ENCODE assay signal across 8 mouse cellular contexts in the genomic region with DNA sequence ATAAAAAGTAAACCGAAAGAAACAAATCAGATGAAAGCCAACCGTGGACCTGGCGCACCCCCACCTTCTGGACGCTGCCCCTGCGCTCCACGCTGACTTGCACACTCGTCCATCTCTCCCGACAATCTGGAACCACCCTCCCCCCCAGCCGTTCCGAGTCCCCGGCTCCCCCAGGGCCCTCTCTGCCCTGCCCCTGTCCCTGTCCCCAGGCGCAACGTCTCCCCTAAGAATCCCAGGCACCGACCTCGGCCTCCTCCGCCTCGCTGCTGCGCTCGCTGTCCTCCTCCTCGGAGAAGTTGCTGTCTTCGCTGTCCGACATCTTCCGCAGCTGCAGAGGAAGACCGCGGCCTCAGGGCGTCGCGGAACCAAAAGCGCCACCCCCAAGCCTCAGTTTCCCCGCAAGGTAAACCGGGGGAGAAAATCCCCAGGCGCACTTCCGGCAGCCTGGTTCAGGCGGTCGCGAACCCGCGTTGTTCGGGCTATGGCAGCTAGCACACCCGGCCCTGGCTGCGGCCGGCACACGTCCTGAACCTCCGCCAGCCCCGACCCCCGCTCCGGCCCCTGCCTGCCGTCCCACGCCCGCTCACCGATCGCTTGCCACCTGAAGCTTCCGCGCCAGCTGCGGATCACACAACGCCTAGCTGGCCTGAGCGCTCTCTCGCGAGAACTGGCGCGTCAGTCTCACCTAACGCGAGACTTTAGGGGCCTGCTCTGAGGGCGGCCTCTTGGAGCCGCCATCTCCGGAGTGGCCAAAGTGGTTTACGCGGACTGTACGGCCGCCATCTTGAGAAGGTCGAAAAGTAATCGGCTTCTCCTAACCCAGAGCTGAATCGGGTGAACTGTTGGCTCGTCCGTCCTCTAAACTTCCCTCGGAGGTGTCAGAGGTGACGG. TPM values are rescaled to one million over a fixed set of nuclear protein-coding genes. Genes with fewer than 3 reads are reported as not detected.
DNase-seq lines count a peak whose midpoint lies in the region; ATAC-seq and TF ChIP-seq lines count a peak whose summit lies in the region.

Supt5 (minus strand) TSS at position 639 of the 891 bp plus-strand sequence.

- peaks cover 3% of the 10 kb centered on the region for H3K4me1 ChIP-seq in ES-Bruce4 (ENCODE audit: control insufficient read depth, insufficient read depth, low read length)
- peaks cover 22% of the 10 kb centered on the region for H3K4me1 ChIP-seq in forebrain, embryonic 13.5 days
- peaks cover 17% of the 10 kb centered on the region for H3K4me1 ChIP-seq in liver, postnatal 0 days (ENCODE audit: insufficient read depth)
- peaks cover 11% of the 10 kb centered on the region for H3K4me1 ChIP-seq in neural tube, embryonic 14.5 days (ENCODE audit: control insufficient read depth, insufficient read depth, low read length)

- H3K36me3 ChIP-seq in ES-Bruce4 (ENCODE audit: control insufficient read depth, insufficient read depth, low read length, poor library complexity, severe bottlenecking): 0 out of 2 replicates have a peak, but pooled peaks cover 2% of the 10 kb centered on the region
- peaks cover 11% of the 10 kb centered on the region for H3K36me3 ChIP-seq in forebrain, embryonic 13.5 days (ENCODE audit: poor library complexity, severe bottlenecking)
- peaks cover 4% of the 10 kb centered on the region; the same call in 1 of the 2 replicates for H3K36me3 ChIP-seq in liver, postnatal 0 days (replicated peaks; ENCODE audit: insufficient read depth, low read length)
- no peaks in the 10 kb centered on the region for H3K36me3 ChIP-seq in neural tube, embryonic 14.5 days (ENCODE audit: control insufficient read depth, insufficient read depth, low read length)

- peak; percentile 99 for ATAC-seq in cerebellum, adult (ENCODE audit: insufficient number of reproducible peaks, low FRiP score, low TSS enrichment)
- ATAC-seq in forebrain, embryonic 13.5 days: peak; percentile 99
- ATAC-seq in liver, postnatal 0 days: peak; percentile 98
- ATAC-seq in neural tube, embryonic 14.5 days (ENCODE audit: low read depth): peak; percentile 99

- H3K9me3 ChIP-seq in ES-Bruce4 (replicated peaks; ENCODE audit: control insufficient read depth, insufficient read depth, low read length, poor library complexity, severe bottlenecking): no peaks in the 10 kb centered on the region
- no peaks in the 10 kb centered on the region for H3K9me3 ChIP-seq in forebrain, embryonic 13.5 days (replicated peaks)
- no peaks in the 10 kb centered on the region for H3K9me3 ChIP-seq in liver, postnatal 0 days (ENCODE audit: low read length)
- H3K9me3 ChIP-seq in neural tube, embryonic 14.5 days (ENCODE audit: control insufficient read depth, low read length): no peaks in the 10 kb centered on the region

- intact Hi-C loops in heart, postnatal 10 days (cut with DNase I): no loop called here

- DNase-seq in heart, postnatal 10 days: peak; percentile 98 to 99
- DNase-seq in large intestine, adult 2 months (ENCODE audit: low read depth, low spot score): peak; percentile 99
- peak; percentile 97 for DNase-seq in liver, postnatal 0 days
- DNase-seq in testis, postnatal 10 days (ENCODE audit: low spot score): peak; percentile 95

- peak within 1 kb of the TSS; percentile 92 for H3K4me3 ChIP-seq in ES-Bruce4 (ENCODE audit: low read depth, low read length)
- peak within 1 kb of the TSS; percentile 96 for H3K4me3 ChIP-seq in forebrain, embryonic 13.5 days
- H3K4me3 ChIP-seq in liver, postnatal 0 days (ENCODE audit: low read depth, low read length): peak within 1 kb of the TSS; percentile 90
- H3K4me3 ChIP-seq in neural tube, embryonic 14.5 days (ENCODE audit: low read depth, low read length): peak within 1 kb of the TSS; percentile 93

- TF ChIP-seq POLR2A in ES-Bruce4 (IDR thresholded peaks at IDR 0.05; ENCODE audit: insufficient read depth, low read length): no peak

- peak within 1 kb of the TSS; percentile 73 for H3K9ac ChIP-seq in ES-Bruce4 (ENCODE audit: low read depth, poor library complexity, severe bottlenecking)
- H3K9ac ChIP-seq in forebrain, embryonic 13.5 days: peak within 1 kb of the TSS; percentile 97
- peak within 1 kb of the TSS; percentile 96 for H3K9ac ChIP-seq in liver, postnatal 0 days (replicated peaks)
- peak within 1 kb of the TSS; percentile 93 for H3K9ac ChIP-seq in neural tube, embryonic 14.5 days (replicated peaks; ENCODE audit: low read depth, low read length)

- no peaks in the 10 kb centered on the region for H3K27me3 ChIP-seq in ES-Bruce4 (ENCODE audit: control insufficient read depth, insufficient read depth, low read length, poor library complexity, severe bottlenecking)
- H3K27me3 ChIP-seq in forebrain, embryonic 13.5 days: no peaks in the 10 kb centered on the region
- no peaks in the 10 kb centered on the region for H3K27me3 ChIP-seq in liver, postnatal 0 days (ENCODE audit: insufficient read depth, low read length)
- no peaks in the 10 kb centered on the region for H3K27me3 ChIP-seq in neural tube, embryonic 14.5 days (ENCODE audit: control insufficient read depth, insufficient read depth, low read length)

- no peak for TF ChIP-seq CTCF in ES-Bruce4 (IDR thresholded peaks at IDR 0.05; ENCODE audit: low read depth, low read length)
- TF ChIP-seq CTCF in liver, postnatal 0 days (IDR thresholded peaks at IDR 0.05; ENCODE audit: low read depth): no peak; the same call in none of the 2 replicates

- TF ChIP-seq EP300 in ES-Bruce4 (IDR thresholded peaks at IDR 0.05; ENCODE audit: insufficient read depth, low read depth, low read length): no peak
- TF ChIP-seq EP300 in liver, postnatal 0 days (IDR thresholded peaks at IDR 0.05; ENCODE audit: low read depth): peak; percentile 88

- peak within 1 kb of the TSS; percentile 90 for H3K4me2 ChIP-seq in forebrain, embryonic 13.5 days
- peak within 1 kb of the TSS; percentile 87 for H3K4me2 ChIP-seq in liver, postnatal 0 days (ENCODE audit: low read depth, low read length)
- peak within 1 kb of the TSS; percentile 87 for H3K4me2 ChIP-seq in neural tube, embryonic 14.5 days (ENCODE audit: low read depth, low read length)

- WGBS in forebrain, embryonic 13.5 days: under 1% methylated on average over 77 of the region's 77 CpGs
- under 1% methylated on average over 77 of the region's 77 CpGs for WGBS in large intestine, adult 2 months
- under 1% methylated on average over 76 of the region's 77 CpGs for WGBS in liver, postnatal 0 days (ENCODE audit: insufficient replicate concordance)
- WGBS in neural tube, embryonic 14.5 days: under 1% methylated on average over 77 of the region's 77 CpGs

- peak within 1 kb of the TSS; percentile 93 for H3K27ac ChIP-seq in ES-Bruce4 (ENCODE audit: insufficient read depth, low read length)
- peak within 1 kb of the TSS; percentile 84 for H3K27ac ChIP-seq in forebrain, embryonic 13.5 days
- H3K27ac ChIP-seq in liver, postnatal 0 days (ENCODE audit: low read depth): peak within 1 kb of the TSS; percentile 89
- H3K27ac ChIP-seq in neural tube, embryonic 14.5 days (ENCODE audit: low read depth, low read length): peak within 1 kb of the TSS; percentile 82

RNA-seq across cellular contexts. Expression of gene Supt5, which starts in this region (rescaled TPM):
- polyA plus RNA-seq in ES-Bruce4 (2011; ENCODE audit: insufficient read depth, insufficient read length, low read depth, missing spikeins): 98.4 and 101 TPM in 2 replicates
- polyA plus RNA-seq in forebrain, embryonic 13.5 days (2015; fragmentation: Nextera tagmentation; extraction: Ambion mirVana): 93.4 and 102 TPM in 2 replicates
- total RNA-seq in heart, postnatal 10 days (2021): 10 to 100 TPM; 60.7 to 61.1 TPM
- polyA plus RNA-seq in large intestine, adult 2 months (2012; rRNA removed): 67.7 and 84.2 TPM in 2 replicates
- 18.7 and 21.0 TPM in 2 replicates for polyA plus RNA-seq in liver, postnatal 0 days (2015; fragmentation: Nextera tagmentation; extraction: Ambion mirVana)
- 77.1 and 87.1 TPM in 2 replicates for polyA plus RNA-seq in neural tube, embryonic 14.5 days (2014; fragmentation: Nextera tagmentation; extraction: Ambion mirVana)

Comparison
In these comparisons a context has a peak if more than half of its experiments do, and no peak if none do; other contexts are left out.
1. Peak in every context shown above with its lines: DNase-seq, ATAC-seq, H3K4me3 ChIP-seq and H3K27ac ChIP-seq.